Mouse (Mus musculus) heart, postnatal 4 days (tissue): Measurements from ENCODE around the gene Mrpl23. TPM values are rescaled to one million over a fixed set of nuclear protein-coding genes. Genes with fewer than 3 reads are reported as not detected.

Experiments used
- DNase-seq: peaks from one replicate; pipeline ENCODE4 v3.0.0; 2021
- total RNA-seq, 2 experiments: library from RNA; stranded (reverse); gene quantifications; 2 replicates each; pipeline ENCODE4 v1.2.3; 2021

Gene Mrpl23
- total RNA-seq, 2 experiments from 2014 or later: 3.7 to 6.4 TPM

GRCm38 (mm10) chr7:142552591-142553416 is 20.3 kb downstream of the Mrpl23 start:
- DNase-seq: no peak

- no peak for DNase-seq
These were observed 21.2 kb downstream of the Mrpl23 start for GRCm38 (mm10) chr7:142553417-142554335.

- DNase-seq: no peak
These were observed 22.1 kb downstream of the Mrpl23 start for GRCm38 (mm10) chr7:142554625-142555024.

GRCm38 (mm10) chr7:142555366-142556088 is 23.0 kb downstream of the Mrpl23 start:
- no peak for DNase-seq

- DNase-seq: no peak
These were observed 23.6 kb downstream of the Mrpl23 start for GRCm38 (mm10) chr7:142556089-142556476.

GRCm38 (mm10) chr7:142557696-142558095 is 25.2 kb downstream of the Mrpl23 start:
- no peak for DNase-seq

GRCm38 (mm10) chr7:142558511-142559146 is 26.1 kb downstream of the Mrpl23 start:
- no peak for DNase-seq

- no peak for DNase-seq
These were observed 27.2 kb downstream of the Mrpl23 start for GRCm38 (mm10) chr7:142559651-142560175.

GRCm38 (mm10) chr7:142560942-142561855 is 28.7 kb downstream of the Mrpl23 start:
- no peak for DNase-seq

GRCm38 (mm10) chr7:142561856-142562404 is 29.4 kb downstream of the Mrpl23 start:
- DNase-seq: no peak

- no peak for DNase-seq
These were observed 30.7 kb downstream of the Mrpl23 start for GRCm38 (mm10) chr7:142563168-142563567.

- DNase-seq: no peak
These were observed 32.6 kb downstream of the Mrpl23 start for GRCm38 (mm10) chr7:142564955-142565643.

GRCm38 (mm10) chr7:142566512-142566911 is 34.0 kb downstream of the Mrpl23 start:
- no peak for DNase-seq

GRCm38 (mm10) chr7:142568985-142569384 is 36.5 kb downstream of the Mrpl23 start:
- DNase-seq: no peak

- DNase-seq: no peak
These were observed 38.1 kb downstream of the Mrpl23 start for GRCm38 (mm10) chr7:142570565-142570964.

GRCm38 (mm10) chr7:142571458-142572220 is 39.2 kb downstream of the Mrpl23 start:
- DNase-seq: peak; percentile 38

GRCm38 (mm10) chr7:142572343-142572742 is 39.9 kb downstream of the Mrpl23 start:
- no peak for DNase-seq

- no peak for DNase-seq
These were observed 40.5 kb downstream of the Mrpl23 start for GRCm38 (mm10) chr7:142572992-142573391.

- DNase-seq: no peak
These were observed 41.7 kb downstream of the Mrpl23 start for GRCm38 (mm10) chr7:142574155-142574660.
